Comparison of ENCODE assay signal across 8 mouse cellular contexts in genomic region chr19:45544925-45545321, GRCm38 (mm10). TPM values are rescaled to one million over a fixed set of nuclear protein-coding genes. Genes with fewer than 3 reads are reported as not detected.
A peak's percentile ranks its signal among the peaks of the same experiment; 100 is the strongest.
DNase-seq lines count a peak whose midpoint lies in the region; ATAC-seq and TF ChIP-seq lines count a peak whose summit lies in the region.

No protein-coding gene starts in this region.

- H3K36me3 ChIP-seq in heart, embryonic 14.5 days (ENCODE audit: control insufficient read depth, insufficient read depth, low read length): no peaks in the 10 kb centered on the region
- H3K36me3 ChIP-seq in liver, embryonic 15.5 days (replicated peaks): no peaks in the 10 kb centered on the region
- H3K36me3 ChIP-seq in neural tube, embryonic 11.5 days (ENCODE audit: control insufficient read depth, insufficient read depth, low read length): no peaks in the 10 kb centered on the region
- no peaks in the 10 kb centered on the region for H3K36me3 ChIP-seq in stomach, embryonic 16.5 days (ENCODE audit: control insufficient read depth, insufficient read depth, low read length)

- DNase-seq in CD4-positive helper T cell, adult 2 months (ENCODE audit: low read depth, low spot score): peak; percentile 71
- peak; percentile 91 for DNase-seq in kidney, postnatal 10 days
- DNase-seq in neural tube, embryonic 11.5 days (ENCODE audit: low spot score): peak; percentile 88

- peak overlapping the region; percentile 62 for H3K9ac ChIP-seq in heart, embryonic 14.5 days (ENCODE audit: low read length)
- peak overlapping the region; percentile 37; the same call in 1 of the 2 replicates for H3K9ac ChIP-seq in liver, embryonic 15.5 days
- 0 out of 2 replicates have a peak overlapping the region, but pooled peaks have one; percentile 5 for H3K9ac ChIP-seq in neural tube, embryonic 11.5 days (ENCODE audit: low read length)
- H3K9ac ChIP-seq in stomach, embryonic 16.5 days (ENCODE audit: low read length): peak overlapping the region; percentile 66

- ATAC-seq in erythroblast, adult 5-6 weeks (replicated peaks; ENCODE audit: low FRiP score, poor library complexity, severe bottlenecking): peak; percentile 85
- ATAC-seq in heart, embryonic 14.5 days (ENCODE audit: insufficient number of reproducible peaks, insufficient read depth, low FRiP score, low read depth): peak; percentile 66
- peak; percentile 39 for ATAC-seq in liver, embryonic 15.5 days (ENCODE audit: insufficient read depth)
- peak; percentile 58; the same call in 1 of the 2 replicates for ATAC-seq in neural tube, embryonic 11.5 days (ENCODE audit: insufficient read depth, low FRiP score, low TSS enrichment)
- peak; percentile 74 for ATAC-seq in stomach, embryonic 16.5 days (ENCODE audit: insufficient read depth, low FRiP score)

- H3K4me3 ChIP-seq in bone marrow macrophage, adult 2 months (ENCODE audit: insufficient read depth, low read length): peak overlapping the region; percentile 71
- H3K4me3 ChIP-seq in heart, embryonic 14.5 days (ENCODE audit: control insufficient read depth in 1 of 2, insufficient read depth in 1 of 2, low read depth in 1 of 2, low read length in 2 of 2): peak overlapping the region; percentile 40 to 44
- H3K4me3 ChIP-seq in liver, embryonic 15.5 days (replicated peaks): peak overlapping the region; percentile 49
- peak overlapping the region; percentile 25 for H3K4me3 ChIP-seq in neural tube, embryonic 11.5 days (ENCODE audit: low read depth, low read length)
- H3K4me3 ChIP-seq in stomach, embryonic 16.5 days (replicated peaks; ENCODE audit: low read length): peak overlapping the region; percentile 50

- H3K27ac ChIP-seq in bone marrow macrophage, adult 2 months (ENCODE audit: insufficient read depth, low read depth, low read length): no peak overlapping the region
- no peak overlapping the region for H3K27ac ChIP-seq in heart, embryonic 14.5 days (replicated peaks in 1 of 2; ENCODE audit: control insufficient read depth in 1 of 2, insufficient read depth in 1 of 2, low read depth in 2 of 2, low read length in 2 of 2)
- no peak overlapping the region for H3K27ac ChIP-seq in liver, embryonic 15.5 days (replicated peaks)
- no peak overlapping the region for H3K27ac ChIP-seq in neural tube, embryonic 11.5 days (ENCODE audit: low read depth, low read length)
- H3K27ac ChIP-seq in stomach, embryonic 16.5 days (ENCODE audit: low read length): no peak overlapping the region

- peak; percentile 21; the same call in 1 of the 2 replicates for TF ChIP-seq CTCF in bone marrow macrophage, adult 2 months (IDR thresholded peaks at IDR 0.05; ENCODE audit: low read depth, low read length)

- no peaks in the 10 kb centered on the region for H3K9me3 ChIP-seq in heart, embryonic 14.5 days (ENCODE audit: control insufficient read depth, low read length)
- H3K9me3 ChIP-seq in liver, embryonic 15.5 days (replicated peaks): no peaks in the 10 kb centered on the region
- no peaks in the 10 kb centered on the region for H3K9me3 ChIP-seq in neural tube, embryonic 11.5 days (ENCODE audit: control insufficient read depth, low read length)
- H3K9me3 ChIP-seq in stomach, embryonic 16.5 days (replicated peaks; ENCODE audit: control insufficient read depth, low read length): no peaks in the 10 kb centered on the region

- 1% methylated on average over 30 of the region's 30 CpGs for WGBS in heart, embryonic 14.5 days
- WGBS in liver, embryonic 15.5 days (ENCODE audit: insufficient replicate concordance): 0% methylated on average over 30 of the region's 30 CpGs
- WGBS in neural tube, embryonic 11.5 days: under 1% methylated on average over 30 of the region's 30 CpGs
- under 1% methylated on average over 30 of the region's 30 CpGs for WGBS in stomach, embryonic 16.5 days

- peaks cover 10% of the 10 kb centered on the region for H3K4me1 ChIP-seq in bone marrow macrophage, adult 2 months (ENCODE audit: control insufficient read depth, insufficient read depth, low read length)
- H3K4me1 ChIP-seq in heart, embryonic 14.5 days (ENCODE audit: control insufficient read depth in 2 of 2, insufficient read depth in 2 of 2, low read length in 2 of 2): peaks cover 3 to 5% of the 10 kb centered on the region in 2 experiments; a peak in 2 of 4 replicates
- peaks cover 63% of the 10 kb centered on the region for H3K4me1 ChIP-seq in liver, embryonic 15.5 days (replicated peaks)
- peaks cover 24% of the 10 kb centered on the region for H3K4me1 ChIP-seq in neural tube, embryonic 11.5 days (ENCODE audit: control insufficient read depth, insufficient read depth, low read length)
- peaks cover 10% of the 10 kb centered on the region for H3K4me1 ChIP-seq in stomach, embryonic 16.5 days (ENCODE audit: control insufficient read depth, insufficient read depth, low read length)

- peak overlapping the region; percentile 96 for H3K4me2 ChIP-seq in heart, embryonic 14.5 days (ENCODE audit: low read length)
- peak overlapping the region; percentile 79 for H3K4me2 ChIP-seq in liver, embryonic 15.5 days
- peak overlapping the region; percentile 52 for H3K4me2 ChIP-seq in neural tube, embryonic 11.5 days (ENCODE audit: low read depth)
- peak overlapping the region; percentile 97 for H3K4me2 ChIP-seq in stomach, embryonic 16.5 days (ENCODE audit: low read depth, low read length)

- H3K27me3 ChIP-seq in heart, embryonic 14.5 days (ENCODE audit: control insufficient read depth, insufficient read depth, low read length): peaks cover 49% of the 10 kb centered on the region
- peaks cover 53% of the 10 kb centered on the region for H3K27me3 ChIP-seq in liver, embryonic 15.5 days
- peaks cover 48% of the 10 kb centered on the region for H3K27me3 ChIP-seq in neural tube, embryonic 11.5 days (ENCODE audit: control insufficient read depth, insufficient read depth, low read length)
- H3K27me3 ChIP-seq in stomach, embryonic 16.5 days (ENCODE audit: control insufficient read depth, insufficient read depth, low read length): peaks cover 25% of the 10 kb centered on the region

- TF ChIP-seq POLR2A in bone marrow macrophage, adult 2 months (IDR thresholded peaks at IDR 0.05; ENCODE audit: borderline replicate concordance, low read depth, low read length): no peak

RNA-seq across cellular contexts. Expression of gene Poll, which starts 15.4 kb away (rescaled TPM):
- 9.3 and 10.1 TPM in 2 replicates for polyA plus RNA-seq in bone marrow macrophage, adult 2 months (2012; ENCODE audit: insufficient read depth, insufficient read length, missing spikeins)
- 1.3 TPM in 1 of 2 replicates, not detected in the other for total RNA-seq in erythroblast, adult 5-6 weeks (2015; ENCODE audit: low replicate concordance)
- total RNA-seq in erythroblast, adult 5-6 weeks (2017; ENCODE audit: low replicate concordance): 1.5 and 2.3 TPM in 2 replicates
- polyA plus RNA-seq in heart, embryonic 14.5 days (2014; fragmentation: Nextera tagmentation; extraction: Ambion mirVana): 13.0 and 13.9 TPM in 2 replicates
- 5.0 and 5.4 TPM in 2 replicates for polyA plus RNA-seq in liver, embryonic 15.5 days (2015; fragmentation: Nextera tagmentation; extraction: Ambion mirVana)
- 15.6 and 18.5 TPM in 2 replicates for polyA plus RNA-seq in neural tube, embryonic 11.5 days (2014; fragmentation: Nextera tagmentation; extraction: Ambion mirVana)
- 12.5 and 13.2 TPM in 2 replicates for polyA plus RNA-seq in stomach, embryonic 16.5 days (2015; fragmentation: Nextera tagmentation; extraction: Ambion mirVana)

RNA-seq across cellular contexts. Expression of gene Gm17018, which starts 15.5 kb away (rescaled TPM):
- 35.3 and 36.0 TPM in 2 replicates for polyA plus RNA-seq in bone marrow macrophage, adult 2 months (2012; ENCODE audit: insufficient read depth, insufficient read length, missing spikeins)
- 1.2 and 5.6 TPM in 2 replicates for total RNA-seq in erythroblast, adult 5-6 weeks (2015; ENCODE audit: low replicate concordance)
- total RNA-seq in erythroblast, adult 5-6 weeks (2017; ENCODE audit: low replicate concordance): 0.68 and 2.5 TPM in 2 replicates
- 31.8 and 38.2 TPM in 2 replicates for polyA plus RNA-seq in heart, embryonic 14.5 days (2014; fragmentation: Nextera tagmentation; extraction: Ambion mirVana)
- polyA plus RNA-seq in liver, embryonic 15.5 days (2015; fragmentation: Nextera tagmentation; extraction: Ambion mirVana): 12.1 and 12.8 TPM in 2 replicates
- 50.7 and 56.5 TPM in 2 replicates for polyA plus RNA-seq in neural tube, embryonic 11.5 days (2014; fragmentation: Nextera tagmentation; extraction: Ambion mirVana)
- polyA plus RNA-seq in stomach, embryonic 16.5 days (2015; fragmentation: Nextera tagmentation; extraction: Ambion mirVana): 40.1 and 43.4 TPM in 2 replicates

Comparison
In these comparisons a context has a peak if more than half of its experiments do, and no peak if none do; other contexts are left out.
1. H3K9ac ChIP-seq: peak in every context shown above with its lines; median percentile 66 in stomach, embryonic 16.5 days; 62 in heart, embryonic 14.5 days; 37 in liver, embryonic 15.5 days; 5 in neural tube, embryonic 11.5 days.